Mouse (Mus musculus): ENCODE measurements around the gene Nfib.

DNA sequence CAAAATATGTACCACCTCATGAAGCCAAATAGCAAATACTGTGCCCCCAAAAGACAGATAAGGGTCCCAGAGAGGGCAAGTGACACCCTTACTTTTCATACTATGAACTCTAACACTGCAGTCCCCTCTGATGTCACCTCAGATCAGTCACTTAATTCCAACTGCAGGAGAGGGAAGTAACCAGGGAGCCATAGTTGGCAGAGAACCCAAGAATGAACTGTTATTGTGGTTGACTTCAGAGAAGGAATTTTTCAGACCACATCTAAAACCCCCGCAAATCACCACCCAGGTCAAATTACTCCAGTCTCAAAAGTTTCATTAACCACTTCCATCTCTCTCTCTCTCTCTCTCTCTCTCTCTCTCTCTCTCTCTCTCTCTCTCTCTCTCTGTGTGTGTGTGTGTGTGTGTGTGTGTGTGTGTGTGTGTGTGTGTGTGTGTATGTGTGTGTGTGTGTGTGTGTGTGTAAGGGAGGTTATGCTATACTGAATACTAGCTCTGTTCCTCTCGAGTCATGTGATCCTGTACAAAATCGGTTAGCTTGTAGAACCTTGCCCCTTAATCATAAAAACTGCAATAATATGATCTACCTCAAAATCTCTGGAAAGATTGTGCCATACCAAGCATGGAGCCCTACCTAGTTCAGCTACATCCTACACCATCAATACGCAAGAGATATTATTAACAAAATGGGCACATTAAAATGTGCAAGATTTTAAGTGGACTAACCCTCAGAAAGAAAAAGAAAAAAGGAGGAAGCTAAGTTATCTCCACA is 319.1 kb downstream of the Nfib start:
- TF ChIP-seq CTCF (IDR thresholded peaks at IDR 0.05; ENCODE audit: borderline replicate concordance, insufficient read depth, low read depth, low read length) (no peak), POLR2A (IDR thresholded peaks at IDR 0.05; ENCODE audit: borderline replicate concordance, insufficient read depth, low read length) (no peak)
